Mouse (Mus musculus) intestine, postnatal 0 days (tissue): ENCODE results near the gene Magi1. TPM values are rescaled to one million over a fixed set of nuclear protein-coding genes. Genes with fewer than 3 reads are reported as not detected.

Source experiments
- ATAC-seq: fragments of 200-750 bp; cut with Nextera tagmentation; 2 replicates; pipeline ENCODE4 v1.8.0; 2017; ENCODE audit warnings: mild to moderate bottlenecking, moderate TSS enrichment, moderate library complexity
- H3K27ac ChIP-seq: fragments of 300-500 bp; sonication (generic); 2 replicates; pipeline ENCODE4 v1.5.1; 2014; ENCODE audit warnings: mild to moderate bottlenecking, low read depth, low read length, moderate library complexity
- H3K27me3 ChIP-seq: fragments of 300-500 bp; sonication (generic); replicated peaks from 2 replicates; pipeline ENCODE4 v1.6.1; 2014; ENCODE audit warnings: low read length, mixed read lengths; ENCODE audit not compliant: control insufficient read depth, insufficient read depth
- H3K36me3 ChIP-seq: fragments of 300-500 bp; sonication (generic); 2 replicates; pipeline ENCODE4 v1.6.1; 2014; ENCODE audit warnings: mild to moderate bottlenecking, moderate library complexity; ENCODE audit not compliant: control insufficient read depth, insufficient read depth
- H3K4me1 ChIP-seq: fragments of 300-500 bp; sonication (generic); replicated peaks from 2 replicates; pipeline ENCODE4 v1.6.1; 2014; ENCODE audit warnings: antibody characterized with exemption, low read length, mixed read lengths; ENCODE audit not compliant: control insufficient read depth, insufficient read depth
- H3K4me2 ChIP-seq: fragments of 300-500 bp; sonication (generic); replicated peaks from 2 replicates; pipeline ENCODE4 v1.6.1; 2014; ENCODE audit warnings: low read depth, mild to moderate bottlenecking, moderate library complexity
- H3K4me3 ChIP-seq: fragments of 300-500 bp; sonication (generic); 2 replicates; pipeline ENCODE4 v1.5.1; 2014; ENCODE audit warnings: low read depth, low read length
- H3K9ac ChIP-seq: fragments of 300-500 bp; sonication (generic); 2 replicates; pipeline ENCODE4 v1.6.1; 2014; ENCODE audit warnings: mild to moderate bottlenecking, low read depth, low read length
- H3K9me3 ChIP-seq: fragments of 300-500 bp; sonication (generic); 2 replicates; pipeline ENCODE4 v1.6.1; 2016; ENCODE audit warnings: mixed run types; ENCODE audit not compliant: control insufficient read depth
- CTCF ChIP-seq: sonication (generic); IDR thresholded peaks from 2 replicates; pipeline ENCODE4 v1.5.1; 2016; ENCODE audit warnings: low read depth, mild to moderate bottlenecking, control low read depth, antibody characterized with exemption, moderate library complexity
- WGBS: fragments of 180-500 bp; shearing (Covaris S2); extraction: QIAGEN DNeasy Blood & Tissue Kit; methylation state at CpG from one replicate; pipeline ENCODE4 v1.1.7; 2014; 5-methylcytosine and 5-hydroxymethylcytosine counted together
- polyA plus RNA-seq: library from polyadenylated mRNA; unstranded; fragments of >200 nt; fragmentation: Nextera tagmentation; extraction: Ambion mirVana; gene quantifications from 2 replicates; pipeline ENCODE4 v1.2.1, GENCODE M21; 2015

Magi1 gene
- polyA plus RNA-seq, 1 experiment from 2014 or later, result 4.2 TPM

- Histone ChIP-seq H3K27ac (no peak overlapping the region), H3K4me1 (peaks cover 6% of the 10 kb centered on the region; the same call in 1 of the 2 replicates), H3K4me3 (no peak overlapping the region), H3K36me3 (no peaks in the 10 kb centered on the region), H3K9me3 (no peaks in the 10 kb centered on the region), H3K27me3 (no peaks in the 10 kb centered on the region), H3K9ac (no peak overlapping the region), H3K4me2 (no peak overlapping the region)
- no peak for ATAC-seq
- TF ChIP-seq CTCF, result no peak
- 82% methylated on average over 5 of the region's 5 CpGs for WGBS
Observed at GRCm38 (mm10) chr6:94260831-94261230, 22.9 kb downstream of the Magi1 start.

DNA sequence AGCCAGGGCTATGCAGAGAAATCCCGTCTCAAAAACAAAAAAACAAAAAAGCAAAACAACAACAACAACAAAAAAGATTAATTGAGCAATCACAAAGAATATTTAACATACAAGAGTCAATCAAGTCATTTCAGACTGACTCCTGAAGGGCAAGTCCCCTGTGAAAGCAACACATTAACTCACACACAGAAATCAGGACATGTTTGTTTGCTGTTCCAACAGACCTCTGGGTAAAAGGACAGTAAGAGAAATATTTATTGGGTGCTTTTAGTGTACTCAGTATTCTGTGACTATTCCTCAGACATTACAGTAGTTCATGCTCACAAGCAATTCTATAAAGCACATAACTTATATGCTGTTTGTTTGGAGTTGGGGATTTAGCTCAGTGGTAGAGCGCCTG lies 23.7 kb downstream of the Magi1 start:
- Histone ChIP-seq H3K27ac (no peak overlapping the region), H3K4me1 (peaks cover 9% of the 10 kb centered on the region; the same call in 1 of the 2 replicates), H3K4me3 (no peak overlapping the region), H3K9me3 (no peaks in the 10 kb centered on the region), H3K4me2 (no peak overlapping the region), H3K36me3 (no peaks in the 10 kb centered on the region), H3K27me3 (no peaks in the 10 kb centered on the region), H3K9ac (no peak overlapping the region)
- WGBS, result 95% methylated on average over 2 of the region's 2 CpGs
- TF ChIP-seq CTCF, result no peak
- no peak for ATAC-seq

DNA sequence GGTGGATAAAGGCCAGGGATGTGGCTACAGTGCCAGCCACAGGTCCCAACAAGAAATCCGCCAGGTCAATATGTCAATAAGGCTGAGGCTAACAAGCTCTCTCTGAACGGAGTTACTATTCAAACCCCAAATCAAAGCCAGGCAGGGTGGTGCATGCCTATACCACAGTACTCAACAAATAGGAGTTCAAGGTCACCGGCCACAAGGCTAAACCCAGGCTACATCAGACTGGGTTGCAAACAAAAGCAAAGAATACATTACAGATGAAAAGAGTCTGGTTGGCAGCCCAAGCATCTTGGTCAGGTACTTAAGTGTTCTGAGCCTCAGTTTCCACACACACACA lies 25.9 kb downstream of the Magi1 start:
- H3K4me1 ChIP-seq, result peaks cover 9% of the 10 kb centered on the region; the same call in 1 of the 2 replicates
- H3K27me3 ChIP-seq, result no peaks in the 10 kb centered on the region
- H3K4me2 ChIP-seq, result no peak overlapping the region
- no peak overlapping the region for H3K4me3 ChIP-seq
- no peak for ATAC-seq
- 69% methylated on average over 3 of the region's 3 CpGs for WGBS
- no peak overlapping the region for H3K27ac ChIP-seq
- H3K36me3 ChIP-seq, result no peaks in the 10 kb centered on the region
- TF ChIP-seq CTCF, result no peak
- no peak overlapping the region for H3K9ac ChIP-seq
- H3K9me3 ChIP-seq, result no peaks in the 10 kb centered on the region

DNA sequence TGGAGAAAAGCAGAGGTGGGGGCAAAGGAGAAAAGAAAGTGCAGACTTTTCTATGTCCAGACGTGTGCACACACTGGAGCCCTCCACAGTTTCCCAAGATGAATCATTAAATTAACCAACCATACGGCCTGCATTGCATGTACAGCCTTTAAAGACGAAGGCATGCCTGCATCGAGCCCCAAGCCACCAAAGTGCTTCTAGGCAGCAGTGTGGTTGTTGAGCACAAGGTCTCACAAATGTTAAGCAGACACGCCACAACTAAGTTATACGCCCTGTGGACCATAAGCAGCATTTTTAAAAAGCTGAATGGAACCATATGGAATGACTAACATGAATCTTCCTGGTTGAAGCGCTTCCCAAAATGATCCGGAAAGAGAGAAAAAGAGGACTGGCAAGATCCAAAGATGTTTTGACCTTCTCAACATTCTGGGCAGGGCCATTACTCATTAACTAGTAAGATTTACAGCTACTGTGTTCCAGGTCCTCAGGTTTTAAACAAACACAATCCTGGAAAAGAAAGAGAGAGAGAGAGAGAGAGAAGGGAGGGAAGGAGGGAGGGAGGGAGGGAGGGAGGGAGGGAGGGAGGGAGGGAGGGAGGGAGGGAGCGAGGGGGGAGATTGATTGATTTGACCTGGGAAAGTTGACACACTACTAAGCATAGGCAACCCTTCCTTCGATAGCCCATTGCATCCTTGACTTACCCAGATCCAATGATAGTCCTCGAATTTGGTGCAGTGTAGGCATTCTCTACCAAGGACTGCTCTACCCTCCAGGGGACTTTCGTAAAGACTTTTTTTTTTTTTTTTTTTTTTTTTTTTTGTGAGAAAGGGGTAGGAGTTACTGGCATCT lies 26.5 kb downstream of the Magi1 start:
- Histone ChIP-seq H3K4me2 (peak overlapping the region; percentile 49), H3K27ac (peak overlapping the region; percentile 50; the same call in 1 of the 2 replicates), H3K4me3 (no peak overlapping the region), H3K9me3 (no peaks in the 10 kb centered on the region), H3K27me3 (no peaks in the 10 kb centered on the region), H3K4me1 (peaks cover 9% of the 10 kb centered on the region; the same call in 1 of the 2 replicates), H3K9ac (no peak overlapping the region), H3K36me3 (no peaks in the 10 kb centered on the region)
- WGBS, result 26% methylated on average over 12 of the region's 12 CpGs
- ATAC-seq, result peak; percentile 47; the same call in 1 of the 2 replicates
- TF ChIP-seq CTCF, result no peak

- WGBS, result 62% methylated on average over 8 of the region's 8 CpGs
- Histone ChIP-seq H3K27ac (no peak overlapping the region), H3K9ac (no peak overlapping the region), H3K4me1 (peaks cover 14% of the 10 kb centered on the region; the same call in 1 of the 2 replicates), H3K27me3 (no peaks in the 10 kb centered on the region), H3K9me3 (no peaks in the 10 kb centered on the region), H3K4me3 (no peak overlapping the region), H3K4me2 (no peak overlapping the region), H3K36me3 (no peaks in the 10 kb centered on the region)
- no peak for TF ChIP-seq CTCF
- ATAC-seq, result 0 out of 2 replicates have a peak, but pooled peaks have one; percentile 14
Observed at GRCm38 (mm10) chr6:94253943-94254342, 29.8 kb downstream of the Magi1 start.

GRCm38 (mm10) chr6:94251358-94251945 lies 32.3 kb downstream of the Magi1 start:
- no peaks in the 10 kb centered on the region for H3K9me3 ChIP-seq
- 47% methylated on average over 8 of the region's 8 CpGs for WGBS
- no peaks in the 10 kb centered on the region for H3K36me3 ChIP-seq
- H3K27me3 ChIP-seq, result no peaks in the 10 kb centered on the region
- no peak overlapping the region for H3K27ac ChIP-seq
- no peak overlapping the region for H3K4me3 ChIP-seq
- peaks cover 12% of the 10 kb centered on the region; the same call in 1 of the 2 replicates for H3K4me1 ChIP-seq
- H3K9ac ChIP-seq, result no peak overlapping the region
- peak; percentile 32; the same call in 1 of the 2 replicates for ATAC-seq
- no peak overlapping the region for H3K4me2 ChIP-seq
- no peak for TF ChIP-seq CTCF
